18 mouse cellular contexts compared by ENCODE assay signal in genomic region chr6:95535191-95535590, GRCm38 (mm10).
DNase-seq lines count a peak whose midpoint lies in the region; ATAC-seq and TF ChIP-seq lines count a peak whose summit lies in the region.
"Had no signal": no experiment of that assay in that cellular context is flagged by ENCODE, and none has a peak within 500 bp of the region (broad histone marks: within the 10 kb centered on the region; RNA-seq: fewer than 3 reads in every experiment).

No protein-coding gene starts in this region.

- ATAC-seq in lung, embryonic 14.5 days (ENCODE audit: insufficient read depth) = no peak
- peak; percentile 52; the same call in 1 of the 2 replicates for ATAC-seq in lung, postnatal 0 days
- ATAC-seq in monocyte, adult 5-6 weeks (replicated peaks; ENCODE audit: insufficient number of reproducible peaks, low FRiP score, low TSS enrichment, poor library complexity, severe bottlenecking) = no peak
- ATAC-seq: forebrain, embryonic 13.5 days; forebrain, embryonic 16.5 days had no signal

- no peak for TF ChIP-seq POLR2A in brain, embryonic 14.5 days (IDR thresholded peaks at IDR 0.05; ENCODE audit: borderline replicate concordance, extremely low read depth, insufficient read depth, insufficient read length, poor library complexity, severe bottlenecking)

- DNase-seq in lung, embryonic 14.5 days = peak; percentile 23
- DNase-seq in lung, adult 18-20 months = no peak
- DNase-seq in lung, postnatal 0 days (ENCODE audit: low spot score) = peak; percentile 39
- no peak for DNase-seq in lung, postnatal 4 days
- DNase-seq in brain, embryonic 14.5 days (ENCODE audit: low read depth) = peak; percentile 61
- DNase-seq: adrenal gland, adult 2 months; adrenal gland, postnatal 10 days; adrenal gland, postnatal 25 days; cerebellum, adult 11-12 months; cerebellum, adult 2 months; cerebellum, adult 9-10 months; cerebellum, postnatal 10 days; cerebellum, postnatal 25 days had no signal

- no peaks in the 10 kb centered on the region for H3K36me3 ChIP-seq in lung, embryonic 14.5 days (ENCODE audit: insufficient read depth)
- H3K36me3 ChIP-seq in lung, postnatal 0 days (ENCODE audit: insufficient read depth, low read length) = no peaks in the 10 kb centered on the region
- H3K36me3 ChIP-seq: embryonic facial prominence, embryonic 10.5 days had no signal

- H3K27me3 ChIP-seq in lung, embryonic 14.5 days (ENCODE audit: insufficient read depth, low read length) = no peaks in the 10 kb centered on the region
- no peaks in the 10 kb centered on the region for H3K27me3 ChIP-seq in lung, postnatal 0 days (replicated peaks; ENCODE audit: insufficient read depth, low read length)
- H3K27me3 ChIP-seq: embryonic facial prominence, embryonic 12.5 days had no signal

- no peak overlapping the region for H3K9ac ChIP-seq in lung, embryonic 14.5 days
- no peak overlapping the region for H3K9ac ChIP-seq in lung, postnatal 0 days (replicated peaks; ENCODE audit: low read depth)
- H3K9ac ChIP-seq: embryonic facial prominence, embryonic 12.5 days; forebrain, embryonic 13.5 days had no signal

- WGBS in lung, embryonic 14.5 days = 58% methylated on average over 3 of the region's 3 CpGs
- WGBS in lung, postnatal 0 days = 56% methylated on average over 3 of the region's 3 CpGs

- TF ChIP-seq CTCF in lung, embryonic 14.5 days (IDR thresholded peaks at IDR 0.05; ENCODE audit: low read depth) = no peak
- TF ChIP-seq CTCF in lung, postnatal 0 days (IDR thresholded peaks at IDR 0.05) = no peak
- TF ChIP-seq CTCF in brain, embryonic 14.5 days (IDR thresholded peaks at IDR 0.05; ENCODE audit: borderline replicate concordance, extremely low read depth, insufficient read depth, insufficient read length) = no peak

- H3K4me1 ChIP-seq in lung, embryonic 14.5 days (ENCODE audit: insufficient read depth) = no peaks in the 10 kb centered on the region
- H3K4me1 ChIP-seq in lung, postnatal 0 days (ENCODE audit: insufficient read depth, low read depth, low read length) = no peaks in the 10 kb centered on the region
- H3K4me1 ChIP-seq: embryonic facial prominence, embryonic 10.5 days; embryonic facial prominence, embryonic 12.5 days; forebrain, embryonic 13.5 days had no signal

- no peak overlapping the region for H3K4me3 ChIP-seq in lung, embryonic 14.5 days (ENCODE audit: low read depth, low read length)
- H3K4me3 ChIP-seq in lung, postnatal 0 days (ENCODE audit: low read depth, low read length) = no peak overlapping the region
- H3K4me3 ChIP-seq: embryonic facial prominence, embryonic 10.5 days; embryonic facial prominence, embryonic 12.5 days; forebrain, embryonic 13.5 days had no signal

- peak; percentile 62 for TF ChIP-seq EP300 in lung, postnatal 0 days (IDR thresholded peaks at IDR 0.05)

- no peak overlapping the region for H3K4me2 ChIP-seq in lung, embryonic 14.5 days
- H3K4me2 ChIP-seq in lung, postnatal 0 days (replicated peaks; ENCODE audit: low read depth, low read length) = no peak overlapping the region
- H3K4me2 ChIP-seq: embryonic facial prominence, embryonic 12.5 days; forebrain, embryonic 13.5 days had no signal

- no peak overlapping the region for H3K27ac ChIP-seq in lung, embryonic 14.5 days (ENCODE audit: low read depth)
- H3K27ac ChIP-seq in lung, postnatal 0 days (ENCODE audit: low read length) = no peak overlapping the region
- H3K27ac ChIP-seq: embryonic facial prominence, embryonic 10.5 days; embryonic facial prominence, embryonic 12.5 days; forebrain, embryonic 13.5 days had no signal

- H3K9me3 ChIP-seq in lung, embryonic 14.5 days (ENCODE audit: low read depth, low read length) = no peaks in the 10 kb centered on the region
- H3K9me3 ChIP-seq in lung, postnatal 0 days (ENCODE audit: low read length) = no peaks in the 10 kb centered on the region
- H3K9me3 ChIP-seq: embryonic facial prominence, embryonic 10.5 days; embryonic facial prominence, embryonic 12.5 days; forebrain, embryonic 13.5 days had no signal

Comparison
In these comparisons a context has a peak if more than half of its experiments do, and no peak if none do; other contexts are left out.
1. DNase-seq: peak in lung, embryonic 14.5 days (single experiment), lung, postnatal 0 days (single experiment) and brain, embryonic 14.5 days (single experiment); none in lung, adult 18-20 months (0 of 2) and lung, postnatal 4 days (0 of 2).